Mouse (Mus musculus) lung, embryonic 14.5 days (tissue): ENCODE measurements at regions not wholly inside any gene's neighbourhood (a gene's known extent, or its start where the extent isn't known, plus 50 kb on each side); places are given as distances from the start of the nearest gene placed in this dataset.
A peak's percentile ranks its signal among the peaks of the same experiment; 100 is the strongest.

Experiments used
- ATAC-seq: fragments of 200-750 bp; cut with Nextera tagmentation; 2 replicates; pipeline ENCODE4 v1.8.0; 2017; ENCODE audit warnings: mild to moderate bottlenecking, moderate TSS enrichment, moderate library complexity; ENCODE audit not compliant: insufficient read depth
- DNase-seq: peaks from one replicate; pipeline ENCODE4 v3.0.0-alpha.2; 2015
- H3K27ac ChIP-seq: fragments of 300-500 bp; sonication (generic); 2 replicates; pipeline ENCODE4 v1.5.1; 2014; ENCODE audit warnings: low read depth, mild to moderate bottlenecking, moderate library complexity
- H3K27me3 ChIP-seq: fragments of 300-500 bp; sonication (generic); 2 replicates; pipeline ENCODE4 v1.6.1; 2014; ENCODE audit warnings: low read length, control low read depth; ENCODE audit not compliant: insufficient read depth
- H3K36me3 ChIP-seq: fragments of 300-500 bp; sonication (generic); 2 replicates; pipeline ENCODE4 v1.6.1; 2014; ENCODE audit warnings: control low read depth; ENCODE audit not compliant: insufficient read depth
- H3K4me1 ChIP-seq: fragments of 300-500 bp; sonication (generic); 2 replicates; pipeline ENCODE4 v1.6.1; 2014; ENCODE audit warnings: antibody characterized with exemption, control low read depth; ENCODE audit not compliant: insufficient read depth
- H3K4me2 ChIP-seq: fragments of 300-500 bp; sonication (generic); 2 replicates; pipeline ENCODE4 v1.6.1; 2014; ENCODE audit warnings: mild to moderate bottlenecking
- H3K4me3 ChIP-seq: fragments of 300-500 bp; sonication (generic); 2 replicates; pipeline ENCODE4 v1.5.1; 2014; ENCODE audit warnings: low read depth, low read length
- H3K9ac ChIP-seq: fragments of 300-500 bp; sonication (generic); 2 replicates; pipeline ENCODE4 v1.6.1; 2014
- H3K9me3 ChIP-seq: fragments of 300-500 bp; sonication (generic); 2 replicates; pipeline ENCODE4 v1.6.1; 2016; ENCODE audit warnings: low read depth, low read length, control low read depth
- CTCF ChIP-seq: IDR thresholded peaks from 2 replicates; pipeline ENCODE4 v1.5.1; 2016; ENCODE audit warnings: antibody characterized with exemption, low read depth
- WGBS: fragments of 180-500 bp; shearing (Covaris S2); extraction: QIAGEN DNeasy Blood & Tissue Kit; methylation state at CpG from one replicate; pipeline ENCODE4 v1.1.7; 2014; 5-methylcytosine and 5-hydroxymethylcytosine counted together

- no peak for ATAC-seq
- no peak overlapping the region for H3K27ac ChIP-seq
- 62% methylated on average over 6 of the region's 6 CpGs for WGBS
- H3K9ac ChIP-seq: no peak overlapping the region
- no peak for TF ChIP-seq CTCF
- no peaks in the 10 kb centered on the region for H3K27me3 ChIP-seq
- H3K9me3 ChIP-seq: no peaks in the 10 kb centered on the region
- no peaks in the 10 kb centered on the region for H3K36me3 ChIP-seq
- no peaks in the 10 kb centered on the region; the same call in 1 of the 2 replicates for H3K4me1 ChIP-seq
- no peak for DNase-seq
- H3K4me3 ChIP-seq: no peak overlapping the region
- no peak overlapping the region for H3K4me2 ChIP-seq
Measured at GRCm38 (mm10) chr17:14468754-14469488, 189.6 kb downstream of the Smoc2 start.

- ATAC-seq (peak; percentile 41; the same call in 1 of the 2 replicates), DNase-seq (peak; percentile 34)
- Histone ChIP-seq H3K27ac (peak overlapping the region; percentile 58), H3K27me3 (no peaks in the 10 kb centered on the region), H3K9me3 (no peaks in the 10 kb centered on the region), H3K36me3 (no peaks in the 10 kb centered on the region), H3K4me1 (peaks cover 7% of the 10 kb centered on the region; the same call in 1 of the 2 replicates), H3K4me2 (no peak overlapping the region), H3K4me3 (no peak overlapping the region), H3K9ac (no peak overlapping the region)
- WGBS: 39% methylated on average over 8 of the region's 8 CpGs
- TF ChIP-seq CTCF: no peak
Measured at GRCm38 (mm10) chr17:14455251-14455743, 176.0 kb downstream of the Smoc2 start.
